Mouse (Mus musculus): Measurements from ENCODE around the gene Mia. TPM values are rescaled to one million over a fixed set of nuclear protein-coding genes. Genes with fewer than 3 reads are reported as not detected.
A peak's percentile ranks its signal among the peaks of the same experiment; 100 is the strongest.

Mia gene
- polyA plus RNA-seq, 1 experiment: not detected

DNA sequence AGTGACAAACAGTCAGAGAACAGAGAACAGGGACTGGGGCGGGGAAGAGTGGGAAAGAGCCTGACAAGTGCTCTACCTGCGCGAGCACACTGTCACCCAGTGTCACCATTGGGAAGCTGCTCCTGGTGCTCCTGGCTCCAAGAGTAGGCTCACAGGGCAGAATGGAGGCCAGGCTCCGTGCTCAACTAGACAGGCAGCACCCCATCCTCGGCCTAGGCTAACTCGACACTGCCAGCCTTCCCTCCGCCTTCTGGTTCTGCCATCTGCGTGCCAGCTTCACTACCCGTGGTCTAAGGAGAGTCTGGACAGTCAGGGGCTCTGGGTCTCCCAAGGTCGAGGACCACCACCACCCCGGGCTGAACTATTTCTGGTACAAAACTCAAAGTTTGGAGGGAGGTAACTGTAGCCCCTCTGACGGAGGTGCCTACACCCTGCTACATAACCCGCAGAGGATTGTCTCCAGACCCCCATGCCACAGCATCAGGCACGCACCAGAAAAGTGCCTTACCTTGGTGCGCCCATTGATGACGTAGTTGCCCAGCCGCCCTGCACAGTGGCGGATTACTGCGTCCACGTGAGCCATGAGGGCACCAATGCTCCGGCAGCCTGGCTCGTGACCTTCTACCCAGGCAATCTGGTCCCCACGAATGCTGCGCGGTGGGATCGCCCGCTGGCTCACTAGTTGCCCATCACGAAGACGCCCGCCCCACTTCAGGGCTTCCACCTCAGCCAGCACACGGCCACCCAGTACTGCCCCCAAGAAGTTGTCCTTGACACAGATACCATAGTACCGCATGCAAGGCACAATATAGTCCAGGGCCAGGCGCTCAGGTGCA lies 16.6 kb downstream of the Mia start:
- Histone ChIP-seq H3K27me3 (replicated peaks) (no peaks in the 10 kb centered on the region), H3K9me3 (no peaks in the 10 kb centered on the region), H3K4me1 (peaks cover 83% of the 10 kb centered on the region), H3K4me3 (replicated peaks) (peak overlapping the region; percentile 97), H3K36me3 (replicated peaks; ENCODE audit: low read length) (peaks cover 75% of the 10 kb centered on the region)
- TF ChIP-seq FLI1 (IDR thresholded peaks at IDR 0.05; ENCODE audit: low read length) (no peak), GATA1 (IDR thresholded peaks at IDR 0.05; ENCODE audit: borderline replicate concordance, low read length) (no peak)

DNA sequence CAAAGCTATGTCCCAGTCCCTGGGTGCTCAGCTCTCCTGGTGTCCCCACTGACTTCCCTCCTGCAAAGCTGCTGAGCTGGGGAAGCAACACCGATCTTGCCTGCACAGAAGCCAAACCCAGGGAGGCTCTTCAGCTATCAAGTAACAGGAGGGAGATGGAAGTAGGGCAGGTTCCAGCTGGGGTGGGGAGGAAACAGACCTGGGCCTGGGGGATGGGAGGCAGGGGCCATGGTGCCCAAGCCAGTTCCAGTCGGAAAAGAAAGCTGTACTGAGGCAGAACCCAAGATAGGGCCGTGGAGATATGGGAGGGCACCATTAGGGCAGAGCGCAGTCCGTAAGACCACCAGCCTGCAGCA lies 17.5 kb downstream of the Mia start:
- H3K27me3 ChIP-seq (replicated peaks): no peaks in the 10 kb centered on the region
- H3K9me3 ChIP-seq: no peaks in the 10 kb centered on the region
- peak overlapping the region; percentile 71 for H3K4me3 ChIP-seq (replicated peaks)
- no peak for TF ChIP-seq FLI1 (IDR thresholded peaks at IDR 0.05; ENCODE audit: low read length)
- TF ChIP-seq GATA1 (IDR thresholded peaks at IDR 0.05; ENCODE audit: borderline replicate concordance, low read length): no peak
- peaks cover 76% of the 10 kb centered on the region for H3K36me3 ChIP-seq (replicated peaks; ENCODE audit: low read length)
- peaks cover 84% of the 10 kb centered on the region for H3K4me1 ChIP-seq

DNA sequence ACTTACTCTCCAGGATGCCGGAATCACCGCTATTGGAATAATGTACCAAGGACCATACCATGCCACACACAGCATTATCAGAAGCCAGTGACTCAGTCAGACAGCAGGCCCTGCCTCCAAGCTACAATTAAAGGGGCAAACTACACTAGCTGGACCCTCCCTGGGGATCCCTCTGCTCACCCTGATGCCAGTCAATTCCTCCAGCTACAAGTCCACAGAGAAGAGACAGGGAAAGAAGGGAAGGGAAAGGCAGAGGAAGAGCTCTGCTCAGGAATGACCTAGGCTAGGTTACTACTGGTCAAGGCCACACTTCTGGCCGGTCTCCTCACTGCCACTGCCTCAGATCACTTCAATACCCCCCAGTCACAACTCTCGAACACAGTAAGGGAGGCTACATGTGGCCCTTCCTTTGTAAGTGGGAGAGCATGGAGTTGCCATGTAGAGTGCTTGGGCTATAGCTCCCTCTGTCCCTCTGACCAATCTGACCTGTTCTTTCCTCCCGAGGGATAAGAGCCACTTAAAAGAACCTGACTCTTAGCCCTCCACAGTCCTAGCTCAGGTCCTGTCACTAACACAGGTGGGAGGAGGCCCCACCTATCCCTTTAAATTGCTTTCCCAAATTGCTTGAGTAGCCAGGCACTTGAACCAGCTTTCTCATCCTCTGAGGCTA lies 18.0 kb downstream of the Mia start:
- TF ChIP-seq FLI1 (IDR thresholded peaks at IDR 0.05; ENCODE audit: low read length) (no peak), GATA1 (IDR thresholded peaks at IDR 0.05; ENCODE audit: borderline replicate concordance, low read length) (no peak)
- peaks cover 84% of the 10 kb centered on the region for H3K4me1 ChIP-seq
- H3K4me3 ChIP-seq (replicated peaks): peak overlapping the region; percentile 71
- H3K9me3 ChIP-seq: no peaks in the 10 kb centered on the region
- peaks cover 76% of the 10 kb centered on the region for H3K36me3 ChIP-seq (replicated peaks; ENCODE audit: low read length)
- H3K27me3 ChIP-seq (replicated peaks): no peaks in the 10 kb centered on the region

DNA sequence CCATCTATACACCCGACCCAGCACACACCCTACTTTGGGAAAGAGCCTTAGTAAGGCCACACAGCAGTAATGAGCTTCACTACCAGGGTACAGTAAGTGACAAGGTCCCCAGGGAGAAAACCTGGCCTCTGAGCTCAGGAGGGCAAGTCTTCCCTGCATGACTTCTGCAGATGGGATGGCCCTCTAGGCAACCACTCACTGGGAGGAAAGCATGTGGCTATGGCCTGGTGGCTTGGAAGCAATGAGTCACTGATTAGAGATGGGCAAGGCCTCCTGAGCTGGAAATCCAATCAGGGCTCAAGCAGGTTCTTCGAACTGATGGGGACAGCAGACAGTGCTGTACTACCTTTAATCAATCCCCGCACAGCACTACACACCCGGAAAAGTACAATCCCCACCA lies 19.2 kb downstream of the Mia start:
- TF ChIP-seq FLI1 (IDR thresholded peaks at IDR 0.05; ENCODE audit: low read length) (no peak), GATA1 (IDR thresholded peaks at IDR 0.05; ENCODE audit: borderline replicate concordance, low read length) (no peak)
- no peak overlapping the region for H3K4me3 ChIP-seq (replicated peaks)
- peaks cover 84% of the 10 kb centered on the region for H3K4me1 ChIP-seq
- H3K9me3 ChIP-seq: no peaks in the 10 kb centered on the region
- H3K27me3 ChIP-seq (replicated peaks): no peaks in the 10 kb centered on the region
- H3K36me3 ChIP-seq (replicated peaks; ENCODE audit: low read length): peaks cover 85% of the 10 kb centered on the region

DNA sequence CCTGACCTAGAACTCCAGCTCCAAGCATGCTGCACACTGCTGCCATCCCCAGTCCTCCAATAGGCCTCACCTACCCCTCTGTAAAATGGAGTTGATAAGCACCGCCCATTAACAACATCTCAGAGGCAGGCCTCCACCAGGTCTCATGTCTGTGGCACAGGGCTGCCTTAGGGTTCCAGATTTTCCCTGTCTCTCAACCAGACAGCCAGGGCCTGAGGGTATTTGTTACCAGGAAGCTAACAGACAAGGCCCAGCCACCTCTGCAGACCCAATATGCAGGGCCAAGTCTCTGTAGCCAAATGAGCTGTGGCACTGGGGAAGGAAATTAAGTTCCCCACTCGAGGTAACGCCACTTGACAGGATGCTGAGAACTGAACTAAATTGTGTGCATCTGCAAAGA lies 20.0 kb downstream of the Mia start:
- H3K27me3 ChIP-seq (replicated peaks): no peaks in the 10 kb centered on the region
- peaks cover 92% of the 10 kb centered on the region for H3K36me3 ChIP-seq (replicated peaks; ENCODE audit: low read length)
- TF ChIP-seq GATA1 (IDR thresholded peaks at IDR 0.05; ENCODE audit: borderline replicate concordance, low read length): no peak
- TF ChIP-seq FLI1 (IDR thresholded peaks at IDR 0.05; ENCODE audit: low read length): no peak
- H3K4me1 ChIP-seq: peaks cover 84% of the 10 kb centered on the region
- peak overlapping the region; percentile 1 for H3K4me3 ChIP-seq (replicated peaks)
- H3K9me3 ChIP-seq: no peaks in the 10 kb centered on the region

DNA sequence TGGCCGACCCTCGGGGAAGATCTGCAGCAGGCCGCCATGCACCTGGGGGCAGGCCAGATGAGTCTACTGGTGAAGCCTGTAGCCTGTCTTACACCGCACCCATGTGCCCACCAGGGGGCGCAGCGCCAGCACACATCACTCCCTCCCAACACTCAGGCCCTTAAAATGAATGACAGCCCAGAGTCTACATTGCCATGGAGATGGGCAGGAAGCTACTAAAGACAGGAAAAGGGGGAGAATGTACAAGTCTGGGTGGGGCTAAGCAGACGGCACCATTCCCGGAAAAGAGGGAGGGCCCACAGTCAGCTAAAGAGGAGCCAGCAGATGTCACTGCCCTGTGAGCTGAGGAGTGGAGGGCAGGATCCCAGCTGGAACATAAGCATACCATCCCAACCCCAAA lies 21.1 kb downstream of the Mia start:
- Histone ChIP-seq H3K4me1 (peaks cover 74% of the 10 kb centered on the region), H3K9me3 (no peaks in the 10 kb centered on the region), H3K27me3 (replicated peaks) (no peaks in the 10 kb centered on the region), H3K36me3 (replicated peaks; ENCODE audit: low read length) (peaks cover 96% of the 10 kb centered on the region), H3K4me3 (replicated peaks) (peak overlapping the region; percentile 76)
- TF ChIP-seq FLI1 (IDR thresholded peaks at IDR 0.05; ENCODE audit: low read length) (peak; percentile 26; the same call in 1 of the 2 replicates), GATA1 (IDR thresholded peaks at IDR 0.05; ENCODE audit: borderline replicate concordance, low read length) (no peak)

DNA sequence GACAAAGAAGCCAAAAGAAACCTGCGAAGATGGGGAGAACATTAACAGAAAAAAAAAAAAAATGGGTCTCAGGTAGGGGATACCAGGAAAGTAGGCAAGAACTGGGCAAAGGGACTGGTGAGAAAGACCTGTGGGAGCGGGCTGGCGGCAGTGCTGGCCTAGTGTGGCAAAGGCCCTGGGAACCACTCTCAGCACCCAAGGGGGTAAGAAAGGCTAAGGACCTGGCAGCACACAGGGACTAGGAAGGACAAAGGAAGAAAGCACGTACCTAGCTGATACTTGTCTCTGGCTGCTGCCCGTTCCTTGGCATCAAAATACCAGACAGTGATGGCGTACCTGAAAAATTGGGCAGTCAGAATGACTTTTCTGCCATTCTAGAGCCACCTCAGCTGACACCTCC lies 21.7 kb downstream of the Mia start:
- peaks cover 90% of the 10 kb centered on the region for H3K36me3 ChIP-seq (replicated peaks; ENCODE audit: low read length)
- H3K27me3 ChIP-seq (replicated peaks): no peaks in the 10 kb centered on the region
- H3K4me1 ChIP-seq: peaks cover 68% of the 10 kb centered on the region

DNA sequence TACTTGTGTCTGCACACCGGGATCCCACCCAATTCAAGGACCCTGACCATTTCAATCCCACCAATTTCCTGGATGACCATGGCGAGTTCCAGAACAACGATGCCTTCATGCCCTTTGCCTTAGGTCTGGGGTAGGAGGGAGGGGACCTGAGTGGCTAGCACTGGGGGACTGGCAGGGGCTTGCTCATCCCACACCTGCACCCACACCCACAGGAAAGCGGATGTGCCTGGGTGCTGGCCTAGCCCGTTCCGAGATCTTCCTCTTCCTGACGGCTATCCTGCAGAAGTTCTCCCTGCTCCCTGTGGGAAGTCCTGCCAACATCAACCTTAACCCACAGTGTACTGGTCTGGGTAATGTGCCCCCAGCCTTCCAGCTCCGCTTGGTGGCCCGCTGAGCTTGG lies 22.8 kb downstream of the Mia start:
- H3K27me3 ChIP-seq (replicated peaks): peaks cover 3% of the 10 kb centered on the region
- H3K36me3 ChIP-seq (replicated peaks; ENCODE audit: low read length): peaks cover 79% of the 10 kb centered on the region
- H3K9me3 ChIP-seq: no peaks in the 10 kb centered on the region
- peaks cover 57% of the 10 kb centered on the region for H3K4me1 ChIP-seq
- TF ChIP-seq GATA1 (IDR thresholded peaks at IDR 0.05; ENCODE audit: borderline replicate concordance, low read length): no peak
- TF ChIP-seq FLI1 (IDR thresholded peaks at IDR 0.05; ENCODE audit: low read length): no peak
- no peak overlapping the region for H3K4me3 ChIP-seq (replicated peaks)

More for the DNA sequence above, 21.7 kb downstream of the Mia start:
- H3K9me3 ChIP-seq: no peaks in the 10 kb centered on the region
- no peak overlapping the region for H3K4me3 ChIP-seq (replicated peaks)
- TF ChIP-seq FLI1 (IDR thresholded peaks at IDR 0.05; ENCODE audit: low read length): no peak
- TF ChIP-seq GATA1 (IDR thresholded peaks at IDR 0.05; ENCODE audit: borderline replicate concordance, low read length): no peak

DNA sequence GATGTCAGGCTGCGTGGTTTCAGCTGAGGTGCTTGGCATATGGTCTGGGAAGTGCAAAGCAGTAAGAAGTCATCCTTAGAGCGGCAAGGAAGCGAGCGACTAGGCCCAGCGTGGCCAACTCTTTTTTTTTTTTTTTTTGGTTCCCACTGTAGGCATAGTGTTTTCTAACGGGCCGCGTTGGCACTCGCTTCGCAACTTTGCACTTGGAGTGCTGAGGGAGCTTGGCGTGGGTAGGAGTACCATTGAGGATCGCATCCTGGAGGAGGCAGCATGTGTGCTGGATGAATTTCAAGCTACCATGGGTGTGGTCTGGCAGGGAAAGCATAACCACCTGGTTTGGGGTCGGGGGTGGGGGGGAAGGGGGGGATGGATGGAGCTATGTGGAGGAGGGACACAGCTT lies 25.0 kb downstream of the Mia start:
- peaks cover 35% of the 10 kb centered on the region for H3K4me1 ChIP-seq
- H3K27me3 ChIP-seq (replicated peaks): peaks cover 3% of the 10 kb centered on the region
- H3K4me3 ChIP-seq (replicated peaks): no peak overlapping the region
- peaks cover 58% of the 10 kb centered on the region for H3K36me3 ChIP-seq (replicated peaks; ENCODE audit: low read length)
- TF ChIP-seq GATA1 (IDR thresholded peaks at IDR 0.05; ENCODE audit: borderline replicate concordance, low read length) (no peak), FLI1 (IDR thresholded peaks at IDR 0.05; ENCODE audit: low read length) (no peak)
- no peaks in the 10 kb centered on the region for H3K9me3 ChIP-seq

DNA sequence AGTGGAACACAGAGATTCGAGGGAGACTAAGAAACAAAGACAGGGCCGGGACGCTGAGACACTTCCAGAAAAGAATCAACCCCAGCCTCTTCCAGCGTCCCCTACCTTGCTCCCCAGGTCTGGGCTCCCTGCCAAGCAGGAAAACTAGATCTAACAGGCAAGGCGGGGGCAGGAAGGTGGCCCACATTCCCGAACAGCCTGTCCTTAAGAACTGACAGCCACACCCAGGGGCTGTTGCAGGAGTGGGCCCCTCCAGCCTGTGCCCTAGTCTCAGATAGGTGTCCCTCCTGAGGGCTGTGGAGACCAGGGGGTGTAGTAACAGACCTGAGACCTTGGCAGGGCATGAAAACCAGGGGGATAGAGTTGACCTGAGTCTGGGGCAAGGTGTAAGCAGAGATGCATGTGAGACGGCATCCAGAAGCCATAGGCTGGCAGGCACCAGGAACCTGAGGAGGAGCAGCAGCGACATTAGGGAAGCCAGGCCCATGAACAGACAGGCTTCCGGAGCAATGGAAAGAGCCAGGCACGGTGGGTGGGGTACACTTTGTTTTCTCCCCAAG lies 27.7 kb downstream of the Mia start, which contains the start of gene Cyp2t4:
Gene Cyp2t4, plus strand, starts transcription at position 510 of the 560 bp plus-strand sequence.
- peaks cover 31% of the 10 kb centered on the region for H3K36me3 ChIP-seq (replicated peaks; ENCODE audit: low read length)
- H3K27me3 ChIP-seq (replicated peaks): peaks cover 3% of the 10 kb centered on the region
- H3K9me3 ChIP-seq: no peaks in the 10 kb centered on the region
- TF ChIP-seq GATA1 (IDR thresholded peaks at IDR 0.05; ENCODE audit: borderline replicate concordance, low read length) (no peak), FLI1 (IDR thresholded peaks at IDR 0.05; ENCODE audit: low read length) (no peak)
- no peak within 1 kb of the TSS for H3K4me3 ChIP-seq (replicated peaks)
- peaks cover 10% of the 10 kb centered on the region for H3K4me1 ChIP-seq
